Comparison of ENCODE assay signal across 7 mouse cellular contexts in genomic region chr6:127148526-127149302, GRCm38 (mm10). TPM values are rescaled to one million over a fixed set of nuclear protein-coding genes. Genes with fewer than 3 reads are reported as not detected.
DNase-seq lines count a peak whose midpoint lies in the region; ATAC-seq lines count a peak whose summit lies in the region.

No protein-coding gene starts in this region.

- 0 out of 2 replicates have a peak overlapping the region, but pooled peaks have one; percentile 28 for H3K27ac ChIP-seq in embryonic facial prominence, embryonic 11.5 days (replicated peaks; ENCODE audit: low read depth, low read length)
- no peak overlapping the region for H3K27ac ChIP-seq in hindbrain, embryonic 13.5 days
- no peak overlapping the region; the same call in 1 of the 2 replicates for H3K27ac ChIP-seq in lung, embryonic 16.5 days (ENCODE audit: low read length)
- H3K27ac ChIP-seq in stomach, embryonic 15.5 days = peak overlapping the region; percentile 80

- peaks cover 10% of the 10 kb centered on the region for H3K4me1 ChIP-seq in embryonic facial prominence, embryonic 11.5 days (ENCODE audit: control insufficient read depth, insufficient read depth, low read length)
- peaks cover 53% of the 10 kb centered on the region for H3K4me1 ChIP-seq in hindbrain, embryonic 13.5 days (replicated peaks)
- H3K4me1 ChIP-seq in lung, embryonic 16.5 days (replicated peaks; ENCODE audit: control insufficient read depth, insufficient read depth, low read length) = peaks cover 42% of the 10 kb centered on the region
- H3K4me1 ChIP-seq in stomach, embryonic 15.5 days = peaks cover 46% of the 10 kb centered on the region

- no peaks in the 10 kb centered on the region for H3K36me3 ChIP-seq in embryonic facial prominence, embryonic 11.5 days (replicated peaks; ENCODE audit: control insufficient read depth, insufficient read depth, low read depth, low read length)
- no peaks in the 10 kb centered on the region for H3K36me3 ChIP-seq in hindbrain, embryonic 13.5 days
- H3K36me3 ChIP-seq in lung, embryonic 16.5 days (ENCODE audit: control insufficient read depth, insufficient read depth, low read length) = peaks cover 6% of the 10 kb centered on the region; the same call in 1 of the 2 replicates
- peaks cover 2% of the 10 kb centered on the region; the same call in 1 of the 2 replicates for H3K36me3 ChIP-seq in stomach, embryonic 15.5 days

- peak overlapping the region; percentile 79 for H3K4me3 ChIP-seq in embryonic facial prominence, embryonic 11.5 days (ENCODE audit: low read depth, low read length)
- H3K4me3 ChIP-seq in hindbrain, embryonic 13.5 days = peak overlapping the region; percentile 47
- H3K4me3 ChIP-seq in lung, embryonic 16.5 days (ENCODE audit: low read length) = peak overlapping the region; percentile 81
- peak overlapping the region; percentile 82 for H3K4me3 ChIP-seq in stomach, embryonic 15.5 days (replicated peaks)

- WGBS in embryonic facial prominence, embryonic 11.5 days = 5% methylated on average over 20 of the region's 20 CpGs
- WGBS in hindbrain, embryonic 13.5 days = 3% methylated on average over 20 of the region's 20 CpGs
- WGBS in lung, embryonic 16.5 days = 11% methylated on average over 20 of the region's 20 CpGs
- 8% methylated on average over 20 of the region's 20 CpGs for WGBS in stomach, embryonic 15.5 days

- H3K9ac ChIP-seq in embryonic facial prominence, embryonic 11.5 days (replicated peaks; ENCODE audit: low read length) = peak overlapping the region; percentile 96
- H3K9ac ChIP-seq in hindbrain, embryonic 13.5 days = peak overlapping the region; percentile 77
- H3K9ac ChIP-seq in lung, embryonic 16.5 days (ENCODE audit: low read length) = peak overlapping the region; percentile 84
- peak overlapping the region; percentile 90 for H3K9ac ChIP-seq in stomach, embryonic 15.5 days

- ATAC-seq in embryonic facial prominence, embryonic 11.5 days (replicated peaks; ENCODE audit: insufficient number of reproducible peaks, low FRiP score, low TSS enrichment, low read depth) = no peak
- no peak for ATAC-seq in hindbrain, embryonic 13.5 days (ENCODE audit: low FRiP score)
- no peak for ATAC-seq in lung, embryonic 16.5 days (ENCODE audit: low read depth)
- ATAC-seq in stomach, embryonic 15.5 days (ENCODE audit: insufficient read depth, low FRiP score, low read depth) = no peak

- peak overlapping the region; percentile 84 for H3K4me2 ChIP-seq in embryonic facial prominence, embryonic 11.5 days (ENCODE audit: low read depth, low read length)
- H3K4me2 ChIP-seq in hindbrain, embryonic 13.5 days = peak overlapping the region; percentile 74
- peak overlapping the region; percentile 61 for H3K4me2 ChIP-seq in lung, embryonic 16.5 days (ENCODE audit: low read depth, low read length)
- H3K4me2 ChIP-seq in stomach, embryonic 15.5 days = peak overlapping the region; percentile 91

- no peaks in the 10 kb centered on the region for H3K9me3 ChIP-seq in embryonic facial prominence, embryonic 11.5 days (replicated peaks; ENCODE audit: control insufficient read depth, low read length)
- no peaks in the 10 kb centered on the region for H3K9me3 ChIP-seq in hindbrain, embryonic 13.5 days
- H3K9me3 ChIP-seq in lung, embryonic 16.5 days (ENCODE audit: control insufficient read depth, low read length) = no peaks in the 10 kb centered on the region
- no peaks in the 10 kb centered on the region for H3K9me3 ChIP-seq in stomach, embryonic 15.5 days

- DNase-seq in thymus, postnatal 4 days = peak; percentile 61
- DNase-seq in thymus, adult 18-20 months = no peak
- DNase-seq in embryonic facial prominence, embryonic 11.5 days (ENCODE audit: low spot score) = peak; percentile 68
- DNase-seq in urinary bladder, postnatal 36 days (ENCODE audit: low spot score in 2 of 2) = no peak

- H3K27me3 ChIP-seq in embryonic facial prominence, embryonic 11.5 days (ENCODE audit: control insufficient read depth, insufficient read depth, low read length) = no peaks in the 10 kb centered on the region
- H3K27me3 ChIP-seq in hindbrain, embryonic 13.5 days = peaks cover 52% of the 10 kb centered on the region
- H3K27me3 ChIP-seq in lung, embryonic 16.5 days (ENCODE audit: control insufficient read depth, insufficient read depth, low read depth, low read length) = no peaks in the 10 kb centered on the region
- H3K27me3 ChIP-seq in stomach, embryonic 15.5 days (replicated peaks) = no peaks in the 10 kb centered on the region

RNA-seq across cellular contexts. Expression of gene Ccnd2, which starts 3.3 kb away (rescaled TPM):
- polyA plus RNA-seq in embryonic facial prominence, embryonic 11.5 days (2014; fragmentation: Nextera tagmentation; extraction: Ambion mirVana) = 957 and 1,016 TPM in 2 replicates
- 270 and 302 TPM in 2 replicates for polyA plus RNA-seq in hindbrain, embryonic 13.5 days (2015; fragmentation: Nextera tagmentation; extraction: Ambion mirVana)
- 458 and 500 TPM in 2 replicates for polyA plus RNA-seq in lung, embryonic 16.5 days (2015; fragmentation: Nextera tagmentation; extraction: Ambion mirVana)
- 922 and 986 TPM in 2 replicates for polyA plus RNA-seq in stomach, embryonic 15.5 days (2015; fragmentation: Nextera tagmentation; extraction: Ambion mirVana)

RNA-seq across cellular contexts. Expression of gene Tigar, which starts 39.4 kb away (rescaled TPM):
- polyA plus RNA-seq in embryonic facial prominence, embryonic 11.5 days (2014; fragmentation: Nextera tagmentation; extraction: Ambion mirVana) = 4.4 and 5.0 TPM in 2 replicates
- 7.2 and 8.6 TPM in 2 replicates for polyA plus RNA-seq in hindbrain, embryonic 13.5 days (2015; fragmentation: Nextera tagmentation; extraction: Ambion mirVana)
- 2.5 and 2.8 TPM in 2 replicates for polyA plus RNA-seq in lung, embryonic 16.5 days (2015; fragmentation: Nextera tagmentation; extraction: Ambion mirVana)
- 2.9 and 4.4 TPM in 2 replicates for polyA plus RNA-seq in stomach, embryonic 15.5 days (2015; fragmentation: Nextera tagmentation; extraction: Ambion mirVana)

Comparison
In these comparisons a context has a peak if more than half of its experiments do, and no peak if none do; other contexts are left out.
1. DNase-seq: peak in thymus, postnatal 4 days (single experiment) and embryonic facial prominence, embryonic 11.5 days (single experiment); none in thymus, adult 18-20 months (0 of 2) and urinary bladder, postnatal 36 days (0 of 2).
2. H3K27ac ChIP-seq: peak in embryonic facial prominence, embryonic 11.5 days (single experiment) and stomach, embryonic 15.5 days (single experiment); none in hindbrain, embryonic 13.5 days (single experiment) and lung, embryonic 16.5 days (single experiment).
3. Peak in every context shown above with its lines, with median percentiles within 50 percentile points of each other: H3K4me2 ChIP-seq, H3K4me3 ChIP-seq and H3K9ac ChIP-seq.